Mouse (Mus musculus): ENCODE results near the gene Olfr652.

Gene Olfr652

DNA sequence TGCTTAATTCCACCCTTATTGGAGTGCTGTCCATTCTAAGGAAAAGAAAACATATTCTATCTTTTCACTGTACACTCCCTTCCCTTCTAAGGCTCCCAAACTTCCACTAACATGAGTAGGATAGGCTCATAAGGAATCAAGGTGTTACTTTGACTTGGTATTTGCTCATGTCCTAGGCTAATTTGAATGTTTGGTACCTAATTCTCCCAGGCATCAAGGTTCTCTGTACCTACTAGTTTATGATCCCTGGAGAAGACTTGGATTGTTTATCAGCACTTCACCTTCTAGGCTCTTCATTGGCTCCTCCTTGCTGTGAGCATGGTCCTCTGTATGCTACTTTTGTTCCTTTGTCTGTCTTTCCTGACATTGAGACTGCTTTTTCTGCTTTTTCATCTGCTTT lies at the start of gene Olfr652:
TSS of gene Olfr652 (plus strand) at position 301 of the 400 bp plus-strand sequence.
- DNase-seq (ENCODE audit: low spot score in 2 of 2), result no peak

DNA sequence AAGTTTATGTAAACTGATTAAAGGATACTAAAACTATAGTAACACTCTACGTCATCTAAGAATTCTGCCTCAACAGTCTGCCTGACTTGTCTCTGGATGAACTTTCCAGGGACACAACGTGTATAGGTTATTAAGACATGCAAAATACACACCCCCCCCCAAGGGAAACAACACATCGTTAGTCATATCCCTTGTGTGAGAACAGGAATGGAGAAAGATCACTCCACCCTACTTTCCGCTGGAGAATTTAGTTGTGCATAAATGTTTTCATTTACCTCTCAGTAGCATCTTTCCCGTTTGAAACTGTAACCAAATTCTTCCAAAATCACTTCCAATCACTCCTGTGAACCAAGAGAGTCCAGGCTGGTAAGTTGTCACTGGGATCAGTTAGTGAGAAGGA lies 10.9 kb upstream of the Olfr652 start, which contains the start of gene Olfr651:
TSS of gene Olfr651 (plus strand) at position 301 of the 400 bp plus-strand sequence.
- no peak for DNase-seq (ENCODE audit: low spot score in 2 of 2)

DNA sequence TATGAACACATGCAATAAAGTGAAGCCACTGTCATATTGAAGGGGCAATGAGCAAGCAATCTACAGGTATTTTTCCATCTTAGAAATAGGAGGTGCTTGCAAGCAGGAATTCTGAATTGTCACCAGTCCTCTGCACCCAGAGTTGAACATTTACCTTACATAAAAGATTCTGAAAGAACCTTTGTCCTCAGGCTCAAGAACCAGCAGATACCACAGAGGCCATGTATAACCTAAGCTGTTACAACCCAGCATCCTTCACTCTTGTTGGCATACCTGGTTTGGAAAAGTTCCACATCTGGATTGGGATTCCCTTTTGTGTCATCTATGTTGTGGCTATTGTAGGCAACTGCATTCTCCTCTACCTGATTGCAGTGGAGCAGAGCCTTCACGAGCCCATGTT lies 8.0 kb upstream of the Olfr652 start:
- no peak for DNase-seq (ENCODE audit: low spot score in 2 of 2)

DNA sequence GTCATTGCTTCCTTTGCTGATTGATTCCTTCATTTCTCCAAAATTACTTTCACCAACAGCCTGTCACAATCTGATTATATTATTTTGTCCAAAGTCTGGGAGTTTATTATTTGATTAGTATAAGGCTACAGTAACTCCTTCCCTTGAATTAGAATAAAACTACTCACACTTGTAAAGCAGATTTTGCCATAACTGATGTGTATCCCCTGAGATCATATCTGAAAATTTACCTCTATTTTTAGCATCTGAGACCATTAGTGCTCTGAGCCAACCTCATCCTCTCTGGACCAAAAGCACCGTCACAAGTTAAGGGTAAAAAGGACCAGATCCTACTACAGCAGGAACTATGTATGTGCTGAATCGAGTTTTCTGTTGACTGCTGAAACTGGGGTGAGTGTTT lies 16.3 kb downstream of the Olfr652 start, which contains the start of gene Olfr653:
TSS of gene Olfr653 (plus strand) at position 301 of the 400 bp plus-strand sequence.
- no peak for DNase-seq (ENCODE audit: low spot score in 2 of 2)

DNA sequence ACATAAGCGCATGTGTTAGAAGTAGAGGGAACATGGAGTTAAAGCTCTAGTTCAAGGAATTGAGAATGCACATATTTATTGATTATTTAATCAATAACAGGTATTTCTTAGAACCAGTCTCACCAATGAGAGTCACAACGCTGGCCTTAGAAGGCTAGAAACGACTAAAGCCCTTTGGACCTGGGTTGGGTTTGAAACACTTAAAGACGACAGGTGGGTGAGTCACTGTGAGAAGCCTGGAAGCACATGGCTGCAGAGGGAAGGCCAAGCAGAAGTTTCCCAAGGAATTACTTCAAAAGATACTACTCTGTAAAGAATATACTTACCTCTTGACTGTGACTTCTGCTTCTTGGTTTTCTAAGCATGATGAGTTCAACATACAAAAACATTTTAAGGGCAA lies 20.1 kb downstream of the Olfr652 start:
- no peak for DNase-seq (ENCODE audit: low spot score in 2 of 2)

DNA sequence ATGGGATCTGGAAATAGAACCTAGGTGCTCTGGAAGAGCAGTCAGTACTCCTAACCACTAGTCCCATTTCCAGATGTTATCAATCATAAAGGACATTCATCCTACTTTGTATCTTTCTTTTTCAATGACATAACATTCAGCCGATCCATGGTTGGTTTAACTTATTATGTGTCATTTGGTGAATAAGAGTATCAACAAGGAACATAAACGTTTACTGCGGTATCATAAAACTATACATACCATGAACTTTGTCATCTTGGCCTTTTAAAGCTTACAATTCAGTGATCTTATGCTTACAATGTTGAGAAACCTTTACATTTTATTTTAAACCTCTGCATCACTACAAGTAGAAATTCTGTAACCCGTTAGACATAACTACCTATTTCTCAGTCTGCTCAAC lies 20.7 kb downstream of the Olfr652 start:
- no peak for DNase-seq (ENCODE audit: low spot score in 2 of 2)

DNA sequence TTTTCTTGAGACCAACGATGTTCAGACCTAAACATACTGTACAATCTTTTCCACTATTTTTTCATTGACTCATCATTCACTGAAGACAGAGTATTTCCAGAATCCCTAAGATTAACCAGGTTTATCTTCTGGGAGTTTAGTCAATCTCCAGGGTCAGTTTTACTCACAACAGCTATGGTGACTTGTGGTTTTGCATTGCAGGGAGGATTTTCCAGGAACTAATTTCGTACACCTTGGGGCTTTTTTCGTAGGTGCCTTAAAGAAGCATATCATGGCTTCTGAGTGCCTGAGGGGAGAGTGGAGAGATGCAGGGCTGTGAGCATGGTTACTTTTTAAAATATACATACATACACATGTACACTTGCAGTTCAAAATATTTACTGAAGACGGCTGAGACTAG lies 26.0 kb downstream of the Olfr652 start, which contains the start of gene Olfr654:
TSS of gene Olfr654 (plus strand) at position 301 of the 400 bp plus-strand sequence.
- DNase-seq (ENCODE audit: low spot score in 2 of 2), result no peak

DNA sequence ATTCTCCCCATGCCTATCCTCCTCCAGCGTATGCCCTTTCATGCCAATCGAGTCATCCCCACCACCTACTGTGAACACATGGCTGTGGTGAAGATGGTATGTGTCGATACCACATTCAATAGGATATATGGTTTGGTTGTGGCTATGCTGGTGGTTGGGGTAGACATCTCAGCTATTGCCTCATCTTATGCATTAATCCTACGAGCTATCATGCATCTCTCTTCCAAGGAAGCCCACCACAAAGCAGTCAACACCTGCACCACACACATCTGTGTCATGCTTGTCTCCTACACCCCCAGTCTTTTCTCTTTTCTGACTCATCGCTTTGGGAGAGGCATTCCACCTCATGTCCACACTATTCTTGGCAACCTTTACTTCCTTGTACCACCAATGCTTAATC lies 27.6 kb downstream of the Olfr652 start:
- no peak for DNase-seq (ENCODE audit: low spot score in 2 of 2)

DNA sequence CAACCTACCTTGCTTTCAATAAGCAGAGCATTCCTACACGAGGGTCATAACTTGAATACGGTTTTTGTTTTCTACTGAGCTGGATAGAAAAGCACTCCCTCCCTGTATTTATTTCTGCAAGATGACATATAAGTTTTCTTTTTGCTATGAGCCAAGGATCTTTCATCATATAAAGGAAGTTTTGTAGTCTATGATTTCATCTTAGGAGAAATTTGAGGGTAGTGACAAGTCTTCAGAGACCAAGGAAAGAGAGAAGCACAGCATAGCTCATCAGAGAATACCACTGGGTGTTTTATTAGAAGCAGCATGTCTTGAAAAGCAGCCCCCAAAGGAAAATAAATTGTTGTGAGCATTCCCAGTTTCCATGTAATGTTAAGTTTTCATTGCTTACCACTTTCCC lies 41.0 kb downstream of the Olfr652 start, which contains the start of gene Olfr655:
TSS of gene Olfr655 (minus strand) at position 101 of the 400 bp plus-strand sequence.
- DNase-seq (ENCODE audit: low spot score in 2 of 2), result no peak

DNA sequence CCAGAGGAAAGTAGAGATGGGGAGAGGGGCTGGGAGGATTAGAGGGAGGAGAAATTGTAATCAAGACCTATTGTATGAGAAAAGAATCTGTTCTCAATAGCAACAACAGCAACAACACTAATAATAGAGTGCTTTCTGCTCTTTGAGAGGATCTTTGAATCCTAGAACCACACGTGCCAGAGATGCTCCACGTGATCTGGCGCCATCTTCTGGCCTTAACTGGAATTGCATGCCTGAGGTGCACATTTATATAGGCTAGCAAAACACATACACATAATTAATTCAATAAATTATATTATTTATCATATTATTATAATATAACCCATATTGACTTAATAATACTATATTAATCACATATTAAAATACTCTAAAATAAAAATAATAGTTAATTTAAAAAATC lies 42.5 kb downstream of the Olfr652 start:
- peak; percentile 33 to 41 for DNase-seq (ENCODE audit: low spot score in 2 of 2)

DNA sequence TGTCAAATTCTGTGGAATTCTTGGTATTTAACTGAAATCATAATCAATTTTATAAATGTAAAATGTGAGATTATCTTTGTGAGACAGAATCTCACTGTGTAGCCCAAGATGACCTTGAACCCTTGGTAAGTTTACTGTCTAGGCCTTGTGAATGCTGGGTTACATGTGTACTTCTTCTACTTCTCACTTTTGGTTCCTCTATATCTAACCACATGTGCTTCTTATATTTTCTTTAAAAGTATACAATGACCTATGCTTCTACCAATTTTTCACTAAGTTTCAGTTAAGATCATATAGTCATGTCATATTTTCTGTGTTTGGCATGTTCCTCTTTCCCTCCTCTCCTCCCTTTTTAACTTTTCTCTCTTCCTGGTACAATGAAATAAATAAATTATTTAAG lies 44.0 kb downstream of the Olfr652 start:
- DNase-seq (ENCODE audit: low spot score in 2 of 2), result no peak

DNA sequence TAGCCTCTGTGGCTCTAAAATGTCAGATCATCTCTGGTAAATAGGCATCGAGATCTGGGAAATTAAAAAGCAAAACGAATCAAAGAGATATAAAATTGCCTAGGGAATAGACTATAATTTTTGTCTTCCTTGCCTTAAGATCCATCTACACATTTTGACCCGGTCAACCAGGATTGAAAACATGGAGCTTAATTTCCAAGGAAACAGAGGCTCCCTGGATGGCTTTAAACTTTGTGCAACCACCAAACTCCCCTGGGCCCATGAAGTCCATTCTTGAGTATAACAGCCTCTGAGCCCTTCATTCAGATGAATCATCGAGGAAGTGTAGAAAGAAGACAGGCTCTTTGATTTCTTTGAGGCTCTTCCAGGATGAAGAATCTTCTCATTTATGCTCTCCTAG lies 53.0 kb downstream of the Olfr652 start, which contains the start of gene Olfr656:
TSS of gene Olfr656 (plus strand) at position 301 of the 400 bp plus-strand sequence.
- no peak for DNase-seq (ENCODE audit: low spot score in 2 of 2)

Data from spleen, postnatal 36 days (tissue).